Mouse (Mus musculus): ENCODE measurements around the gene Ipmk. TPM values are rescaled to one million over a fixed set of nuclear protein-coding genes. Genes with fewer than 3 reads are reported as not detected.

Ipmk gene
- total RNA-seq, 2 experiments from 2014 or later = 15.6 to 20.5 TPM

GRCm38 (mm10) chr10:71340195-71340594 is 7.4 kb upstream of the Ipmk start:
- peak in 1 of 2 experiments; percentile 28 for DNase-seq

DNA sequence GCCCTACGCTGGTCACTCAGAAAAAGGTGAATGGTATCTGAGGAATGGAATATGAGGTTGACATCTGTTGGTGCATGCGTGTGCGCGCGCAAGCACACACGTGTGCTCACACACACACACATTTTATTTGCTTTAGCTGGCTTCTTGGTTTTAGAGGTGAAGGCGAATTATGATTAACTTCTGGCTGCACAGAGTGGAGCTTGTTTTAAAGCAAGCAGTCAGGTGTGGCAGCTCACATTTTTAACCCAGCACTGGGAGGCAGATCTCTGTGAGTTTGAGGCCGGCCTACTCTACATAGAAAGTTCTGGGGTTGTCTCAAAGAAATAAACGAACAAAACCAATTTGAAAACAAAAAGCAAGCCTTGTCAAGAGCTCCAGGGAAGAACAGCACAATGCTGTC is 6.3 kb upstream of the Ipmk start:
- DNase-seq = no peak

DNA sequence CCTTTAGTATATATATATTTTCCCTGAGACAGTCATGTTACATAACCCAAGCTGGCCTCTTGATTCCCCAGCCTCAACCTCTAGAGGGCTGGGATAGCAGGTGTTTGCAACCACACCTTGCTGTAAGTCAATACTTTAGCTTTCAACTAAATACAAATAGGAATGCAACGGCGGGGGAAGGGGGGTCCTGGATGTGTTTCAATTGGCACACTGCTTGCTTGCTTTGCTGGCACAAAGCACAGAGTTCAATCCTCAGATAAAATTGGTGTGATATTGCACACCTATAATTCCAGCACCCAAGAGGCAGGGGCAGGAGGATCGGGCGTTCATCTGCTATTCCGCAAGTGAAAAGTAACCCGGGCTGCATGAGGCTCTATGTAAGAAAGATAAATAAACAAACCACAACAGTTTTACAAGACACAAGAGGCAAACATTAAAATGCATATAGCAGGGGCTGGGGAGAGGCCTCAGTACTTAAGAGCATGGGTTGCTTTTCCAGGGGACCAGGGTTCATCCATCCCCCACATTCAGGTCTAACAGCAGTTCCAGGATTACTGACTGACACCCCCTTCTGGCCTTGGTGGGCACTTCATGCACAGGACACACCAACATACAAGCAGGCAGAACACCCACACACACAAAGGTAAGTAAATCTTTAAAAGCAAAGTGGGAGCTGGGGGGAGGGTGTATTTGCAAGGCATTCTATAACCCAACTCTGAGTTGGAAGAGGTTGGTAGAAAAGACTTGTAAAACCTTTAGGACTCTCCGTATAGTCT is 5.3 kb upstream of the Ipmk start:
- no peak for DNase-seq

- no peak for DNase-seq
These were observed 4.4 kb upstream of the Ipmk start for GRCm38 (mm10) chr10:71343130-71343529.

- no peak for DNase-seq
These were observed 3.8 kb upstream of the Ipmk start for GRCm38 (mm10) chr10:71343567-71344265.

- peak; percentile 95 to 97 for DNase-seq
These were observed 2.9 kb upstream of the Ipmk start, which contains the start of gene Cisd1 for GRCm38 (mm10) chr10:71344579-71345143. Gene Cisd1 (minus strand): TSS chr10:71344954.

GRCm38 (mm10) chr10:71346106-71346505 is 1.5 kb upstream of the Ipmk start:
- no peak for DNase-seq

DNA sequence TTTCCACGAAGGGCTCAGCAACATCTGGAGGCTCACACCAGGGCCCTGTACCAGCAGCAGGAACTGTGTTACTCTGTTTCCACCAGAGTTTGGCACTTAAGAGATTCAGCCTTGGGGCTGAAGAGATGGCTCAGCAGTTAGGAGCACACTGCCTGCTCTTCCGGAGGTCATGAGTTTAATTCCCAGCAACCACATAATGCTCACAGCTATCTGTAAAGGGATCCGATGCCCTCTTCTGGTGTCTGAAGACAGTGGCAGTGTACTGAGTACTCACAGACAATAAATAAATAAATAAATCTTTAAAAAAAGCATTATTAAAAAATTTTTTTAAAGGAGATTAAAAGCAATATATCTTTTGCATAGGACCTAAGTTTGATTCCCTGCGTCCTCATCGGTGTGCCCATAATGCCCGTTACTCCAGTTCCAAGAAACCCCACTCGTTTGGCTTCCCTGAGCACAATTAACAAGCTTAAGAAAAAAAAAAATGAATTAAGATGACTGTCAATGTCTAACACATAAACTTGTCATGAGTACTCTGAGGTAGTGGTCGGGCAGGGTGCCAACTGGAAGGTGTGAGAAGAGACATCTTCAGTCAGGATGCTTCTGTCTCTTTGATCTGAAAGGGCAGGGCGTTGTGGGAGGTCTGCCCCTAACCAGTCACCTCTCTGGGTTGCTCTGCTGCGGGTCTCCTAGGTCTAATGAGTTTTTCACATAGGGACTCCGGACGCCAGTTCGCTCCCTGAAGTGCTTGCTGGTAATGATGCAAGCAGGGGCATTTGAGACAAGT is 648 bp upstream of the Ipmk start:
- DNase-seq = peak in 1 of 2 experiments; percentile 16

DNA sequence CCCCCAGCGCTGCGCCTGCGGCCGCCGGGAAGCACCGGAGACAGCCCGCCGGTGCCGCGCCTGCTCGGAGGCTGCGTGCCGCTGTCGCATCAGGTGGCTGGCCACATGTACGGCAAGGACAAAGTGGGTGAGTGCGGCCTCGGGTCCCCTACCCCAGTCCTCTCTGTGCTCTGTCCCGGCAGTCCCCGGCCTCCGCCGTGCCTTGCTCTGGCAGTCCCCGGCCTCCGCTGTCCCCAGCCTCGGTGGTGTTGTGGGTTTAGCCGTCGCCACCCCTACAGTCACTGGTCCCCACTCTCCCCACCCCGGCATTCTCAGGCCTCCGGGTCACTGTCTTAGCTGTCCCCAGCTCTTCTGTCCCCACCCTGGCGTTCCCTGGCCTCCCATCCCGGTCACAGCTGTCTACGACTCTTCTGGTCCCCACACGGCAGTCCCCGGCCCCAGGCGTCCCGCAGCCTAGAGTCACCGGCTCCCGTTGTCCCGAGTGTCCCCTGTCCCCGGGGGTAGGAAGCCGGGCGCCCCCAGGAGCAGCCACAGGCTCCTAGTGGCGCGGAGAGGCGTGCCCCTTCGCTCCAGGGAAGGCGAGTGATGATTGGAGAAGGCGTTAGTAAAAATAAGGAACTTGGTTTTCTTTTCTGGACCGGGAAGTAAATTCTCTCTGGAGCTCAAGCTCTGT is 537 bp downstream of the Ipmk start:
- peak; percentile 37 to 64 for DNase-seq

DNA sequence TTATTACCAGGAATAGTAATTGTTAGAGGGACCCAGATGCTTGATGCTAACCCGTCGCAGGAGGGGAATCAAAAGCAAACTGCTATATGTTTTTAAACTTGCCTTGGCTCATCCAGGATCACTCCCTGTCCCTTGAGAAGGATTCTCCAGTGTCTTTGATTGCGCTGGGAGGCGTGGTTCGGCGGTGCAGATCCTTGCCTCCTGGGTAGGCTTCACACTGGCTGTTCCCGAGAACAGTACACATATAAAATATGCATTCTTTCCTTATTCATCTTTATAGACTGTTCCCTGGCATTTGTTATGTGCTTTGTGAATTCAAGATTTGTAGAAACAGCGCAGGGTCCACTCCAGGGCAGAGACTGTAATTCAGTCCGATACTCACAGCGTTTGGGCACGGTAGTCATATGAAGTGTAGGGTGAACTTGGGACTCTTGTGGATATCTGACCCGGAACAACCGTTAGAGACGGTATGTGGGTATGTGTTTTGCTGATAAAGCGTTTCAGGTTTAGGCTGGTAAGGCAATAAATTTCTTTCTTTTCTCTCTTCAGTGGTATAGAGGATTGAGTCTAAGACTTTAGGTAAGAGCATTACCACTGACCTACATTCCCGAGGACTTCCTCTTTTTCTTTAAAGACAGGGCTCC is 1.2 kb downstream of the Ipmk start:
- DNase-seq = peak; percentile 23 to 50

- DNase-seq = no peak
These were observed 1.7 kb downstream of the Ipmk start for GRCm38 (mm10) chr10:71349290-71349689.

GRCm38 (mm10) chr10:71351301-71351700 is 3.7 kb downstream of the Ipmk start:
- DNase-seq = no peak

DNA sequence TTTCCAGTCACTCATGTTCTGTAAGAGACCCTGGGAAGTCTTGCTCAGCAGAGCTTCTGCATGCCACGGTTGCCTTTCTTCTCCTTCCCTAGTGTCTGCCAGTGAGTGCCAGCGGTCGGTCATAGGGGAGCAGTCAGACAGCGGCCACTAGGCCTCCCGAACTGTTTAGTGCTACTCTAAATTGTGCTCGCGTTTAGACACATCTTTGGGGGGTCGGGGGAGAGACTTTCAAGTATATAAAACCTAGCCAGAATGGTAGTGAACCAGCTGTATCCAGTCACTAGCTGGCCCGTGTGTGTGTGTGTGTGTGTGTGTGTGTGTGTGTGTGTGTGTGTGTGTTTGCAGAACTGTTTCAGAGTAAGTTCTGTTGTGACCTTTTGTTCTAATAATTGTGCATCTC is 6.3 kb downstream of the Ipmk start:
- DNase-seq = no peak

- no peak for DNase-seq
These were observed 7.4 kb downstream of the Ipmk start for GRCm38 (mm10) chr10:71354947-71355346.

GRCm38 (mm10) chr10:71361044-71361443 is 13.5 kb downstream of the Ipmk start:
- no peak for DNase-seq

DNA sequence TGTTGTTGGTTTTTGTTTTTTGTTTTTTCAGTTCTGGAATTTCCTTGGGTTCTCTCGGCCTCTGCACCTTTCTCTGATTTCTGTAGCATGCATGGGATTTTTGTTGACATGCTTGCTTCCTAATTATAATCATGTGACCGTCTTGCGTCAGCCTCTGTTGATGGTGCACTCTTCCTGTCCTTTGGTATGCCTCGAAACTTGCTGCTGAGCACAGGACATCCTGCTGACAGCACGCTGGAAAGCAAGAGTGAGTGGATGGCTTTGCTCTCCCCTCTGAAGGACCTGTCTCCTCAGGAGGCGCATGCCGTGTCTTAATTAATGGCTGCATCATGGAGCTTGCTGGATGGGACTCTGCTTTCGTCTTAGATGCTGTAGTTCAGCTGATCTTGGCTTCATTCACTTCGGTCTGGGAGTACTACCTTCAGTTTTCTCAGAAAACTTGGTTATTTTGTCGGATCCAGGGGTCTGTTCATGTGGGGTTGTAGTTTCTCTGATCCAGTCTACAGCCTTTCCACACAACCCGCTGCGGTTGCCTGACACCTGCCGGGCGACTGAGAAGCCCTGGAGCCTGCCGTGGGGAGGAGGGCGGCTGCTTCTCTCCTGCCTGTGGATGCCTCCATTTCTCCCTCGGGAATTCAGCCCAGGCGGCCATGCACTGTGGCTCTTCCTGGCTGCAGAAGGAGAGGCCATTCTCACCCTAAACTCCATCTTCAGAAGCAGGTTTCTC is 14.4 kb downstream of the Ipmk start:
- no peak for DNase-seq

- DNase-seq = no peak
These were observed 15.9 kb downstream of the Ipmk start for GRCm38 (mm10) chr10:71363440-71363839.

- DNase-seq = no peak
These were observed 16.3 kb downstream of the Ipmk start for GRCm38 (mm10) chr10:71363858-71364257.

DNA sequence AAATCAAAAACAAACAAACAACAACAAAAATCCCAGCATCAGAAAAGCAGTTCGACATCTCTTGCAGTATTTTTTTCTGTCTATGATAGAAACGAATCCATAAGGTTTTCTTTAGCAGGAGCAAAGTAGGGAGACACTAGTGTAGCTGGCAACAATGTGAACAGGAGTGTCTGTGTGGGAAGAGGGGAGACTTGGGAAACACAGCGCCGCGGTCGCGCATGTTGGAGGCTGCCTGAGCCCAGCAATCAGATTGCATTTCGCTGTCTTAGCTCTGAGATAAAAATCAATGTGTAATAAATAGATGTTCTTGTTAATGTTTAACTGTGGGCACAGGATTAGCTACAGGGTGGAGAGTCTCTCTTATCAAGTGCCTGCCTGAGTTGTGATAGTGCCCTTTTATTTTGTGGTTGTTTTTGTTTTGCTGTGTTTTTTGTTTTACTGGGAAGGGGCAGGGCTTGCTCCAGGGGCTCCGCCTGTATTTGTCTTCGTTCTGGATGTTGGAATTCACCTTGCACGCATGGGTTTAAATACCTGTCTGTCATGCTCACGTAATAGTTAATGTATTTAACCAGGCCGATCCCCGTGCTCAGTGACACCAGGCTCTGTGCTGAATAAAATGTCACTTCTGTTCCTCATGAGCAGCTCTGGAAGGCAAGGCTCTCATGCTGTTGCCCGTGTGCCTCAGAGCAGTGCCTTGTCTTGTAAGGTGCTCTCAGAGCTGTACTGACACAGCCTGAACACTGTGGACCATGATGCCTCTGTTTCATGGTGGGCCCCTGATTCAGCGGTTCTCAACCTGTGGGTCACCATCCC is 20.8 kb downstream of the Ipmk start:
- DNase-seq = no peak

GRCm38 (mm10) chr10:71369466-71369865 is 21.9 kb downstream of the Ipmk start:
- DNase-seq = no peak
